Mouse (Mus musculus) intestine, embryonic 16.5 days (tissue): ENCODE measurements around the gene Nif3l1. TPM values are rescaled to one million over a fixed set of nuclear protein-coding genes. Genes with fewer than 3 reads are reported as not detected.

Experiments
- ATAC-seq: fragments of 200-750 bp; cut with Nextera tagmentation; 2 replicates; pipeline ENCODE4 v1.8.0; 2017; ENCODE audit warnings: moderate TSS enrichment, moderate library complexity
- H3K27ac ChIP-seq: fragments of 300-500 bp; sonication (generic); 2 replicates; pipeline ENCODE4 v1.5.1; 2014; ENCODE audit warnings: mild to moderate bottlenecking, low read length
- H3K27me3 ChIP-seq: fragments of 300-500 bp; sonication (generic); replicated peaks from 2 replicates; pipeline ENCODE4 v1.6.1; 2014; ENCODE audit warnings: low read length, control low read depth, mixed read lengths; ENCODE audit not compliant: control insufficient read depth, insufficient read depth
- H3K36me3 ChIP-seq: fragments of 300-500 bp; sonication (generic); 2 replicates; pipeline ENCODE4 v1.6.1; 2014; ENCODE audit warnings: low read length, control low read depth; ENCODE audit not compliant: control insufficient read depth, insufficient read depth
- H3K4me1 ChIP-seq: fragments of 300-500 bp; sonication (generic); 2 replicates; pipeline ENCODE4 v1.6.1; 2014; ENCODE audit warnings: low read length, control low read depth, mixed read lengths; ENCODE audit not compliant: control insufficient read depth, insufficient read depth
- H3K4me2 ChIP-seq: fragments of 300-500 bp; sonication (generic); 2 replicates; pipeline ENCODE4 v1.6.1; 2014; ENCODE audit warnings: low read depth, low read length, control low read depth
- H3K4me3 ChIP-seq: fragments of 300-500 bp; sonication (generic); 2 replicates; pipeline ENCODE4 v1.5.1; 2014; ENCODE audit warnings: mild to moderate bottlenecking, low read length
- H3K9ac ChIP-seq: fragments of 300-500 bp; sonication (generic); 2 replicates; pipeline ENCODE4 v1.6.1; 2014; ENCODE audit warnings: low read depth, low read length
- H3K9me3 ChIP-seq: fragments of 300-500 bp; sonication (generic); 2 replicates; pipeline ENCODE4 v1.6.1; 2016; ENCODE audit warnings: low read length, control low read depth; ENCODE audit not compliant: control insufficient read depth
- WGBS: fragments of 180-500 bp; shearing (Covaris S2); extraction: QIAGEN DNeasy Blood & Tissue Kit; methylation state at CpG from one replicate; pipeline ENCODE4 v1.1.7; 2014; 5-methylcytosine and 5-hydroxymethylcytosine counted together
- polyA plus RNA-seq: library from polyadenylated mRNA; unstranded; fragments of >200 nt; fragmentation: Nextera tagmentation; extraction: Ambion mirVana; gene quantifications from 2 replicates; pipeline ENCODE4 v1.2.1, GENCODE M21; 2015

The Nif3l1 gene
- polyA plus RNA-seq, 1 experiment from 2014 or later: 37.7 TPM

- peak overlapping the region; percentile 76 for H3K4me2 ChIP-seq
- H3K36me3 ChIP-seq: no peaks in the 10 kb centered on the region
- H3K4me3 ChIP-seq: peak overlapping the region; percentile 77
- peak overlapping the region; percentile 93 for H3K27ac ChIP-seq
- H3K9ac ChIP-seq: peak overlapping the region; percentile 92
- no peak for ATAC-seq
- 9% methylated on average over 10 of the region's 10 CpGs for WGBS
- no peaks in the 10 kb centered on the region for H3K9me3 ChIP-seq
- no peaks in the 10 kb centered on the region for H3K27me3 ChIP-seq
- peaks cover 5% of the 10 kb centered on the region for H3K4me1 ChIP-seq
Measured at GRCm38 (mm10) chr1:58444691-58445090, 260 bp upstream of the Nif3l1 start.

- Histone ChIP-seq H3K27ac (peak overlapping the region; percentile 93), H3K4me1 (peaks cover 5% of the 10 kb centered on the region), H3K27me3 (no peaks in the 10 kb centered on the region), H3K4me2 (peak overlapping the region; percentile 76), H3K9ac (peak overlapping the region; percentile 92), H3K4me3 (peak overlapping the region; percentile 77), H3K36me3 (no peaks in the 10 kb centered on the region), H3K9me3 (no peaks in the 10 kb centered on the region)
- peak; percentile 5; the same call in 1 of the 2 replicates for ATAC-seq
- WGBS: 5% methylated on average over 11 of the region's 11 CpGs
Measured at GRCm38 (mm10) chr1:58445861-58446260, 910 bp downstream of the Nif3l1 start.

- no peak overlapping the region for H3K4me3 ChIP-seq
- WGBS: 94% methylated on average over 7 of the region's 7 CpGs
- no peaks in the 10 kb centered on the region for H3K27me3 ChIP-seq
- H3K27ac ChIP-seq: no peak overlapping the region
- peaks cover 5% of the 10 kb centered on the region for H3K4me1 ChIP-seq
- H3K9ac ChIP-seq: no peak overlapping the region
- no peaks in the 10 kb centered on the region for H3K9me3 ChIP-seq
- H3K36me3 ChIP-seq: 0 out of 2 replicates have a peak, but pooled peaks cover 1% of the 10 kb centered on the region
- H3K4me2 ChIP-seq: no peak overlapping the region
- no peak for ATAC-seq
Measured at GRCm38 (mm10) chr1:58447766-58448165, 2.8 kb downstream of the Nif3l1 start.

- no peak overlapping the region for H3K27ac ChIP-seq
- no peak for ATAC-seq
Measured at GRCm38 (mm10) chr1:58448396-58448795, 3.4 kb downstream of the Nif3l1 start.

DNA sequence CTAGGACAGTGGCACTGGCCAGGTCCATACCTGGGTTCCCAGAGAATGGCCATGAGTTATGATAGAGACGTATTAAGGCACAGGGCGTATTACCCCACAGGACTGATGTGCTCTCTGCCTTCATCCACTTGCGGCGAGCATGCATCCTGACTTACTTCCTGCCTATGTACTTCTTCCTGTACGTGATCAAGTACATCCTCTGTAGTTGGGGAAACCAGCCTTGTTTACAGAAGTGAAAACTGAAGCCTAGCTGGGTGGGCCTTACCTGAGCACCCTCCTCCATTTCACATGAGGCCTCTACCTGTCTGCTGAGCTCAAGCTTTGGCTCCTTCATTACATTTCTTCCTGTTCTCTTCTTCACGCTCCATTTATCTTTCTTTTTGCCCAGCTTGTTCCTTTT lies 9.4 kb downstream of the Nif3l1 start:
- Histone ChIP-seq H3K4me3 (no peak overlapping the region), H3K9me3 (no peaks in the 10 kb centered on the region), H3K27ac (no peak overlapping the region), H3K27me3 (no peaks in the 10 kb centered on the region), H3K4me1 (no peaks in the 10 kb centered on the region), H3K9ac (no peak overlapping the region), H3K4me2 (no peak overlapping the region), H3K36me3 (peaks cover 22% of the 10 kb centered on the region; the same call in 1 of the 2 replicates)
- 91% methylated on average over 6 of the region's 6 CpGs for WGBS
- ATAC-seq: no peak

More at GRCm38 (mm10) chr1:58448396-58448795, 3.4 kb downstream of the Nif3l1 start:
- no peak overlapping the region for H3K9ac ChIP-seq
- H3K9me3 ChIP-seq: no peaks in the 10 kb centered on the region
- H3K36me3 ChIP-seq: 0 out of 2 replicates have a peak, but pooled peaks cover 6% of the 10 kb centered on the region
- H3K4me1 ChIP-seq: peaks cover 5% of the 10 kb centered on the region
- WGBS: 81% methylated on average over 7 of the region's 7 CpGs
- H3K27me3 ChIP-seq: no peaks in the 10 kb centered on the region
- no peak overlapping the region for H3K4me3 ChIP-seq
- no peak overlapping the region for H3K4me2 ChIP-seq

- no peaks in the 10 kb centered on the region for H3K9me3 ChIP-seq
- peaks cover 19% of the 10 kb centered on the region; the same call in 1 of the 2 replicates for H3K36me3 ChIP-seq
- no peak overlapping the region for H3K27ac ChIP-seq
- H3K9ac ChIP-seq: no peak overlapping the region
- H3K4me3 ChIP-seq: no peak overlapping the region
- no peaks in the 10 kb centered on the region for H3K4me1 ChIP-seq
- no peak overlapping the region for H3K4me2 ChIP-seq
- WGBS: 81% methylated on average over 5 of the region's 5 CpGs
- ATAC-seq: no peak
- no peaks in the 10 kb centered on the region for H3K27me3 ChIP-seq
Measured at GRCm38 (mm10) chr1:58458175-58458574, 13.2 kb downstream of the Nif3l1 start.

- H3K36me3 ChIP-seq: peaks cover 15% of the 10 kb centered on the region; the same call in 1 of the 2 replicates
- H3K4me2 ChIP-seq: no peak overlapping the region
- 74% methylated on average over 2 of the region's 2 CpGs for WGBS
- no peak overlapping the region for H3K9ac ChIP-seq
- no peaks in the 10 kb centered on the region for H3K9me3 ChIP-seq
- no peak overlapping the region for H3K4me3 ChIP-seq
- H3K4me1 ChIP-seq: no peaks in the 10 kb centered on the region
- ATAC-seq: no peak
- no peaks in the 10 kb centered on the region for H3K27me3 ChIP-seq
- H3K27ac ChIP-seq: no peak overlapping the region
Measured at GRCm38 (mm10) chr1:58458867-58459266, 13.9 kb downstream of the Nif3l1 start.

DNA sequence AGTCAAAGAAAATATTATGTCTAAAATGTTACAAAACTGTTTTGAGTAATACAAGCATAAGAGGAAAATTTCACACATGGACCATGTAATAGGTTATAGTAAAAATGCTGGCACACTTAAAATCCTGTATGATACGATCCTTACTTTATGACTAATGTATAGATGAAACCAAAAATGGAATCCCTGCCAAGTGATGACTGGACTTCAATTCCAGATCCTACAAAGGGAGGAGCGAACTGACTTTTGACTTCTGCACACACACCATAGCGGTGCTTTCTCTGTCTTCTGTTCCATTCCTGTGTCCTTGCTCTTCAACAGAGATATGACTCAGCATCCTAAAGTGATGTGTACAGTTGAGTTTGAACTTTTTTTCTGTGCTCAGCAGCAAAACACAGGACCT lies 15.6 kb downstream of the Nif3l1 start:
- H3K9me3 ChIP-seq: no peaks in the 10 kb centered on the region
- no peak overlapping the region for H3K4me3 ChIP-seq
- ATAC-seq: no peak
- H3K4me2 ChIP-seq: no peak overlapping the region
- no peaks in the 10 kb centered on the region for H3K27me3 ChIP-seq
- H3K27ac ChIP-seq: no peak overlapping the region
- H3K36me3 ChIP-seq: peaks cover 6% of the 10 kb centered on the region; the same call in 1 of the 2 replicates
- no peaks in the 10 kb centered on the region for H3K4me1 ChIP-seq
- WGBS: 93% methylated on average over 3 of the region's 3 CpGs
- H3K9ac ChIP-seq: no peak overlapping the region

- no peaks in the 10 kb centered on the region for H3K27me3 ChIP-seq
- WGBS: 57% methylated on average over 2 of the region's 2 CpGs
- no peak overlapping the region for H3K27ac ChIP-seq
- no peaks in the 10 kb centered on the region for H3K4me1 ChIP-seq
- ATAC-seq: 0 out of 2 replicates have a peak, but pooled peaks have one; percentile 13
- no peaks in the 10 kb centered on the region for H3K9me3 ChIP-seq
- H3K4me3 ChIP-seq: no peak overlapping the region
- no peak overlapping the region for H3K9ac ChIP-seq
- peaks cover 2% of the 10 kb centered on the region; the same call in 1 of the 2 replicates for H3K36me3 ChIP-seq
- H3K4me2 ChIP-seq: no peak overlapping the region
Measured at GRCm38 (mm10) chr1:58463935-58464334, 19.0 kb downstream of the Nif3l1 start.

DNA sequence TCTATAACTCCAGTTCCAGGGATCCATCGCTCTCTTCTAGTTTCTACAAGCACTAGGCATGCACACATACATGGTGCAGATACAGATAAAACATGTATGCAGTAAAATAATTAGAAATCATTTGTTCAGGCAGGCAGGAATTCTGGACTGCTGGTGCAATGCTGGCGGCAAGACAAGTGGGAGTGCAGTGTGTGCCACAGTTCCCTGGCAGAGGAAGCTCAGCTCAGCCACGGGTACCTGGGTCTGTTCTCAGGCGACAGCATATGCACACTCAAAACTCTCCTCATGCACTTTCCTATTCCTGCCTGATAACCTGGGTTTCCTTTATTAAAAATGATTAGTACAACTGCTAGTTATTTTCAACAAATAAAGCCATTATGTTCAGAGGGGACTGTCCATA lies 20.1 kb downstream of the Nif3l1 start:
- Histone ChIP-seq H3K4me2 (no peak overlapping the region), H3K9ac (no peak overlapping the region), H3K4me1 (no peaks in the 10 kb centered on the region), H3K9me3 (no peaks in the 10 kb centered on the region), H3K4me3 (no peak overlapping the region), H3K27me3 (no peaks in the 10 kb centered on the region), H3K27ac (no peak overlapping the region), H3K36me3 (0 out of 2 replicates have a peak, but pooled peaks cover 2% of the 10 kb centered on the region)
- 94% methylated on average over 4 of the region's 4 CpGs for WGBS
- no peak for ATAC-seq
